Mouse (Mus musculus): ENCODE data around the gene Atp2b4. TPM values are rescaled to one million over a fixed set of nuclear protein-coding genes. Genes with fewer than 3 reads are reported as not detected.
A peak's percentile ranks its signal among the peaks of the same experiment; 100 is the strongest.

Gene Atp2b4
- polyA plus RNA-seq, 1 experiment from 2014 or later: 12.7 TPM

DNA sequence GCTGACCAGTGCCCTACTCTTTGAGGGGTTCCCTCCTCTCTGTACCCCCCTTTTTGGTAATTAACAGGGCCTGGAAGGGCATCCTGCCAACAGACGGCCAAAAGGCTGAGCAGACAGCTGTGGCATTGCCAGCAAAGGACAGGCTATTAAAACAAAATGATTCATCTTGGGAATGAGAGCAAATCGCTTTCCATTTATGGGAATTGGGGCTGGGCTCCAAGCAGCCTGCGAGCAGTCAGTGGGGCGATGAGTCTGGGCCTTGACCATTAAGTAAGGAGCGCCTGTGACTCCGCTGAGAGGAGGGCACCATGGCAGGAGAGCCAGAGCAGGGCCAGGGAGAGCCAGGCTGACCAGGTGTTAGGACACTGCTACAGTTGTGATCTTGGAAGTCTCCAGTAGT is 33.5 kb upstream of the Atp2b4 start:
- H3K9ac ChIP-seq: no peak overlapping the region
- no peaks in the 10 kb centered on the region for H3K36me3 ChIP-seq (ENCODE audit: insufficient read depth)
- no peak overlapping the region for H3K4me2 ChIP-seq
- no peaks in the 10 kb centered on the region for H3K27me3 ChIP-seq (ENCODE audit: insufficient read depth, low read length)
- H3K9me3 ChIP-seq (ENCODE audit: low read depth, low read length): no peaks in the 10 kb centered on the region
- no peak for TF ChIP-seq CTCF (IDR thresholded peaks at IDR 0.05; ENCODE audit: low read depth)
- H3K4me3 ChIP-seq (ENCODE audit: low read depth, low read length): no peak overlapping the region
- 46% methylated on average over 6 of the region's 6 CpGs for WGBS
- H3K27ac ChIP-seq (ENCODE audit: low read depth): peak overlapping the region; percentile 19
- DNase-seq: peak; percentile 78
- H3K4me1 ChIP-seq (ENCODE audit: insufficient read depth): peaks cover 3% of the 10 kb centered on the region
- ATAC-seq (ENCODE audit: insufficient read depth): no peak; the same call in 1 of the 2 replicates

DNA sequence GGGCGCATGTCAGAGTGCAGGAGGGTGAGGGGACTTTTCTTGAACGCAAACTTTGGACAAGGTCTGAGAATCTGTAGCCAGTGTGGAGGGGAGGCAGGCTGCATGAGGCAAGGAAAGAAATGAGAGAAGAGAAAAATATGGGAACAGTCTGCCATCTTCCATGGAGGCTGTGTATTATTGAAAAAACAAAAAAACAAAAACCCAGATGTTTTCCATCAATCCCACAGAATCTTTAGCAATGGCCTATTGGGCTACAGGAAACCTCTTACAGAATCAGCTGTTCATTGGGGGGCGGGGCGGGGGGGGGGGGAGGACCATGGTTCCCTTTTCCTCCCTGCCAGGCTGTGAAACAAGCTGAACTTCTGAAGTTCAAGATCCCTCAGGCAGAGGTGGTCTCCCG is 31.9 kb upstream of the Atp2b4 start:
- no peak overlapping the region for H3K4me3 ChIP-seq (ENCODE audit: low read depth, low read length)
- H3K4me2 ChIP-seq: no peak overlapping the region
- H3K36me3 ChIP-seq (ENCODE audit: insufficient read depth): no peaks in the 10 kb centered on the region
- no peaks in the 10 kb centered on the region for H3K9me3 ChIP-seq (ENCODE audit: low read depth, low read length)
- H3K9ac ChIP-seq: no peak overlapping the region
- WGBS: 31% methylated on average over 5 of the region's 5 CpGs
- TF ChIP-seq CTCF (IDR thresholded peaks at IDR 0.05; ENCODE audit: low read depth): no peak
- no peak overlapping the region for H3K27ac ChIP-seq (ENCODE audit: low read depth)
- ATAC-seq (ENCODE audit: insufficient read depth) (peak; percentile 57; the same call in 1 of the 2 replicates), DNase-seq (peak; percentile 81)
- H3K27me3 ChIP-seq (ENCODE audit: insufficient read depth, low read length): no peaks in the 10 kb centered on the region
- peaks cover 3% of the 10 kb centered on the region for H3K4me1 ChIP-seq (ENCODE audit: insufficient read depth)

DNA sequence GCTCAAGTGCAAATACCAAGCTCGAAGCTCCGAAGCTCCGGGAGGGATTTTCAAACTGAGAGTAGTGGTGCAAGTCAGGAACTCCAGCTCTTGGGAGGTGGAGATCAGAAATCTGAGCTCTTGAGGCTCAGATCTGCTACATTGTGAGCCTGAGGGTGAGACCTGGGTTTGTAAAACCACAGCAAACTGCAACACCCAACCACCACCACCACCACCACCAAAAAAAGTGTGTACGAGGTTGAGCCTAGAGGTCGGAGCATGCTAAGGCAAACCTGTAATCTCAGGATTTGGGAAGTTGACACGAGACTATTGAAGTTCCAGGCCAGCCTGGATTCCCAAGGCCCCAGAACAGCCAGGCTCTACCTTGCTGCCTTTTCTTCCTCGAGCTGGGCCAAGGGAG is 25.4 kb upstream of the Atp2b4 start:
- ATAC-seq (ENCODE audit: insufficient read depth) (no peak), DNase-seq (no peak)
- Histone ChIP-seq H3K9ac (no peak overlapping the region), H3K9me3 (ENCODE audit: low read depth, low read length) (no peaks in the 10 kb centered on the region), H3K4me3 (ENCODE audit: low read depth, low read length) (no peak overlapping the region), H3K27me3 (ENCODE audit: insufficient read depth, low read length) (no peaks in the 10 kb centered on the region), H3K36me3 (ENCODE audit: insufficient read depth) (no peaks in the 10 kb centered on the region), H3K27ac (ENCODE audit: low read depth) (peak overlapping the region; percentile 58), H3K4me1 (ENCODE audit: insufficient read depth) (peaks cover 6% of the 10 kb centered on the region), H3K4me2 (no peak overlapping the region)
- WGBS: 66% methylated on average over 7 of the region's 7 CpGs
- no peak for TF ChIP-seq CTCF (IDR thresholded peaks at IDR 0.05; ENCODE audit: low read depth)

DNA sequence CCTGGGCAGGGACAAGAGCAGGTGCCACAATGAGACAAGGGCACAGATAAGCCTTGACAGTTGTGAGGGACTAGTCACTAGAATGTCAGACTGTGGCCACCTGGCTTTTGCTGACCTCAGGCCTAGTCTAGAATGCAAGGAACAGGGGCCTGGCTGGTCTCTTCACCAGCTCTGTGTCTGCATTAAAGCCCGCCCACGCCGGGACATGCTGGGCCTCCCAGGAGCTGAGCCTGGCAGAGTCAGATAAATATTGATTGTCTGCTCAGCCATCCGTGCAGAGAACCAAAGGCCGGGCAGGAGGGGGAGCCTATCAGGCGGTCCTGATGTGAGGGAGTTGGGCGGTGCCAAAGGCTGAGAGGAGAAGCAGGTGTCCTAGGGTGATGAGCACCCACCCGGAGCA is 24.7 kb upstream of the Atp2b4 start:
- no peak overlapping the region for H3K4me2 ChIP-seq
- DNase-seq: no peak
- no peaks in the 10 kb centered on the region for H3K27me3 ChIP-seq (ENCODE audit: insufficient read depth, low read length)
- WGBS: 10% methylated on average over 8 of the region's 8 CpGs
- H3K9me3 ChIP-seq (ENCODE audit: low read depth, low read length): no peaks in the 10 kb centered on the region
- H3K4me3 ChIP-seq (ENCODE audit: low read depth, low read length): no peak overlapping the region
- peak overlapping the region; percentile 60; the same call in 1 of the 2 replicates for H3K27ac ChIP-seq (ENCODE audit: low read depth)
- peak; percentile 77 for ATAC-seq (ENCODE audit: insufficient read depth)
- peaks cover 6% of the 10 kb centered on the region for H3K4me1 ChIP-seq (ENCODE audit: insufficient read depth)
- no peaks in the 10 kb centered on the region for H3K36me3 ChIP-seq (ENCODE audit: insufficient read depth)
- TF ChIP-seq CTCF (IDR thresholded peaks at IDR 0.05; ENCODE audit: low read depth): no peak
- no peak overlapping the region for H3K9ac ChIP-seq

DNA sequence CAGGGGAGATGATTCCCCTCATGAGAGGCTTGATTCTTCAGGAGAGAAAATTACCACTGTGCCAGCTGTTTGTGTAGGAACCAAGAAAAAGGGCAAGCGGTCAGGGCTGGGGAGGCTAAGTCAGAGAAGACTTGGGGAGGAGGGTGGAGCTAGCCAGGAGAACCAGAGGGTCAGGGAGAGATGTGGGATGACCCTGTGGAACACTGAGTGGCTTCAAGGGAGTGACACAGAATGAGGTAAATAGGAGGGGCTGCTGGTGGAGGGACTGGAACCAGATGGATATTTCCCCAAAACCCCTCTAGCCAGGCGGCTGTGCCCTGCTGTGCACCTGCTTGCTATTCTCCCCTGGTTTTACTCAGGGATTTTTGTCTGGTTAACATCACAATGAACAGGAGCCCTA is 24.3 kb upstream of the Atp2b4 start:
- no peak for TF ChIP-seq CTCF (IDR thresholded peaks at IDR 0.05; ENCODE audit: low read depth)
- Histone ChIP-seq H3K4me3 (ENCODE audit: low read depth, low read length) (no peak overlapping the region), H3K9me3 (ENCODE audit: low read depth, low read length) (no peaks in the 10 kb centered on the region), H3K4me2 (no peak overlapping the region), H3K4me1 (ENCODE audit: insufficient read depth) (peaks cover 6% of the 10 kb centered on the region), H3K36me3 (ENCODE audit: insufficient read depth) (no peaks in the 10 kb centered on the region), H3K27me3 (ENCODE audit: insufficient read depth, low read length) (no peaks in the 10 kb centered on the region), H3K9ac (no peak overlapping the region; the same call in 1 of the 2 replicates), H3K27ac (ENCODE audit: low read depth) (peak overlapping the region; percentile 60; the same call in 1 of the 2 replicates)
- 75% methylated on average over 2 of the region's 2 CpGs for WGBS
- no peak; the same call in 1 of the 2 replicates for ATAC-seq (ENCODE audit: insufficient read depth)
- DNase-seq: no peak

DNA sequence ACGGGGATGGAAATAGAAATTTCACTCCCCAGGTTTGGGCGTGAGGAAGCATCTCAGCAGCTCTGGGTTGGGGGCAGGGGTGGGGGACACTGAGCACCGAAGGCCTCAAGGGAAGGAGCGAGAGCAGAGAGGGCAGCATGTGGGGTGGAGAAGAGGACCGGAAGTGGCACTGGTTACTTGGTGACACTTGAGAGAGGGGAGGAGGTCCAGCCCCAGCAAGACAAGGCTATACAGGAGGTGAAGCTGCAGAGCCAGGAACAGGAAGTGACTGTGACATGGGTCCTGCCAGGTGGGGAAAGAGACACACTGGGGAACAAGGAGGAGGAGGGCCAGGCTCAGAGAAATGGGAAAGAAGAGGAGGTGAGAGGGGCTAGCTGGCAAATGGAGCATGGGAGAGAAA is 20.3 kb upstream of the Atp2b4 start:
- Histone ChIP-seq H3K27ac (ENCODE audit: low read depth) (no peak overlapping the region), H3K27me3 (ENCODE audit: insufficient read depth, low read length) (no peaks in the 10 kb centered on the region; the same call in 1 of the 2 replicates), H3K9me3 (ENCODE audit: low read depth, low read length) (no peaks in the 10 kb centered on the region), H3K4me2 (no peak overlapping the region), H3K36me3 (ENCODE audit: insufficient read depth) (no peaks in the 10 kb centered on the region), H3K9ac (no peak overlapping the region), H3K4me1 (ENCODE audit: insufficient read depth) (peaks cover 6% of the 10 kb centered on the region; the same call in 1 of the 2 replicates), H3K4me3 (ENCODE audit: low read depth, low read length) (no peak overlapping the region)
- DNase-seq: no peak
- no peak for TF ChIP-seq CTCF (IDR thresholded peaks at IDR 0.05; ENCODE audit: low read depth)
- 40% methylated on average over 5 of the region's 5 CpGs for WGBS
- ATAC-seq (ENCODE audit: insufficient read depth): no peak

DNA sequence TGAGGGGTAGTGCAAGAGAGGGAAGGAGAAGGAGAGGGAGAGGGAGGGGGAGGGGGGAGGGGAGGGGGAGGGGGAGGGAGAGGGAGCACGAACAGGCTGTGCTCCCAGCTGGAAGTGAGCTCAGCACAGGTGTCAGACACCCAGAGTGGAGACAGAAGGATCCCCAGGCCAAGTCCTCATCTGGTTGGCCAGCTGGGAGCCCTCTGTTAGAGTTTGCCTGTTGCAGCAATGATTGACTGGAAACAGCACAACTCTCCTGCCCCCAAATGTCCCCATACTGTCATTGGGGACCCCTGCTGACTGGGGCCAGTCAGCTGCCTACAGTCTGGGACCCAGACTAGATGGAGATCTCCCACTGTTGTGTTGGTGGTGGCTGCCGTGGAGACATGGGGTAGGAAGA is 19.3 kb upstream of the Atp2b4 start:
- Histone ChIP-seq H3K9ac (no peak overlapping the region), H3K4me2 (no peak overlapping the region), H3K9me3 (ENCODE audit: low read depth, low read length) (no peaks in the 10 kb centered on the region), H3K36me3 (ENCODE audit: insufficient read depth) (no peaks in the 10 kb centered on the region), H3K27me3 (ENCODE audit: insufficient read depth, low read length) (no peaks in the 10 kb centered on the region; the same call in 1 of the 2 replicates), H3K4me3 (ENCODE audit: low read depth, low read length) (no peak overlapping the region), H3K27ac (ENCODE audit: low read depth) (no peak overlapping the region), H3K4me1 (ENCODE audit: insufficient read depth) (peaks cover 6% of the 10 kb centered on the region; the same call in 1 of the 2 replicates)
- TF ChIP-seq CTCF (IDR thresholded peaks at IDR 0.05; ENCODE audit: low read depth): no peak
- ATAC-seq (ENCODE audit: insufficient read depth): no peak
- 29% methylated on average over 2 of the region's 2 CpGs for WGBS
- DNase-seq: no peak
